Comparison of ENCODE assay signal across 18 mouse cellular contexts in the genomic region with DNA sequence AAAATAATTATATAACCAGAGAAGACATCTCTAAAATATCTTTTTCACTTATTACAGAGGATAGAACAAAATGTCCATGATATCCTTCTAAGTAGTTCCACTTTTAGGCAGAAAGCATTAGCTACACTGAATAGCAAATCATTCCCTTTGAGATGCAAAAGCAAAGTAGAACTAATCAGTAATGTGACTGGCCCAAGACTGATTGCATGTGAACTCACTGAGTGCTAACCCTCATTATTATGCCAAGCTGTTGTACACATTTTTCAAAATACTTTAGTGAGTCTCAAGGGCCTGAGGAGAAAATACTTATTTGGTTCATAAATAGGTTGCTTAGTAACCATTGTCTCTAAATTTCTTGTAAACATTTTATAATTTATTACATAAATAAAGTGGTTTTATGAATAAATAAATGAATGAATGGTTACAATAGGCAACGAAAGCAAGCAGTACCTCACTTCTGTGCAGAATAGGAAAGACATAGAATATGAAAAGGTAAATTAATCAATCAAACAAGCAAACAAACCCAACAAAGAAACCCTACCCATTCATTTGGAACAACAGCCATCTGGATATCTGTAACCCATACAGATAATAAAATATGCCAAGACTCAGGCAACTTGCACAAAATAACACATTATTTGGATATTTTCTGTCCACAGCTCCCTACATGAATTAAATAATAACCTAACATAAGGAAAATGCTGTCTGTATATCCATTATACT.
DNase-seq lines count a peak whose midpoint lies in the region; ATAC-seq and TF ChIP-seq lines count a peak whose summit lies in the region.
"Had no signal": no experiment of that assay in that cellular context is flagged by ENCODE, and none has a peak within 500 bp of the region (broad histone marks: within the 10 kb centered on the region; RNA-seq: fewer than 3 reads in every experiment).

No protein-coding gene starts in this region.

- H3K27ac ChIP-seq in forebrain, embryonic 14.5 days (ENCODE audit: low read depth, low read length) = no peak overlapping the region
- no peak overlapping the region for H3K27ac ChIP-seq in forebrain, embryonic 10.5 days
- H3K27ac ChIP-seq in midbrain, embryonic 12.5 days (replicated peaks) = no peak overlapping the region
- H3K27ac ChIP-seq in midbrain, embryonic 13.5 days = no peak overlapping the region
- no peak overlapping the region for H3K27ac ChIP-seq in neural tube, embryonic 12.5 days
- H3K27ac ChIP-seq in hindbrain, postnatal 0 days = no peak overlapping the region
- H3K27ac ChIP-seq: embryonic facial prominence, embryonic 12.5 days; heart, embryonic 13.5 days; intestine, embryonic 15.5 days had no signal

- no peaks in the 10 kb centered on the region for H3K36me3 ChIP-seq in forebrain, embryonic 14.5 days (ENCODE audit: control insufficient read depth, insufficient read depth, low read length)
- no peaks in the 10 kb centered on the region for H3K36me3 ChIP-seq in forebrain, embryonic 10.5 days (replicated peaks)
- no peaks in the 10 kb centered on the region for H3K36me3 ChIP-seq in midbrain, embryonic 12.5 days
- no peaks in the 10 kb centered on the region for H3K36me3 ChIP-seq in midbrain, embryonic 13.5 days
- no peaks in the 10 kb centered on the region for H3K36me3 ChIP-seq in neural tube, embryonic 12.5 days
- no peaks in the 10 kb centered on the region for H3K36me3 ChIP-seq in hindbrain, postnatal 0 days (ENCODE audit: insufficient read depth, low read length)
- H3K36me3 ChIP-seq: embryonic facial prominence, embryonic 12.5 days; heart, embryonic 13.5 days; intestine, embryonic 15.5 days had no signal

- no peak overlapping the region for H3K4me3 ChIP-seq in forebrain, embryonic 14.5 days (ENCODE audit: low read depth, low read length)
- no peak overlapping the region for H3K4me3 ChIP-seq in forebrain, embryonic 10.5 days
- H3K4me3 ChIP-seq in midbrain, embryonic 12.5 days = no peak overlapping the region
- H3K4me3 ChIP-seq in midbrain, embryonic 13.5 days (replicated peaks) = no peak overlapping the region
- no peak overlapping the region for H3K4me3 ChIP-seq in neural tube, embryonic 12.5 days
- no peak overlapping the region for H3K4me3 ChIP-seq in hindbrain, postnatal 0 days (ENCODE audit: low read length)
- H3K4me3 ChIP-seq: embryonic facial prominence, embryonic 12.5 days; heart, embryonic 13.5 days; intestine, embryonic 15.5 days had no signal

- 47% methylated on average over 1 of the region's 1 CpGs for WGBS in forebrain, embryonic 14.5 days
- WGBS in forebrain, embryonic 10.5 days = 80% methylated on average over 1 of the region's 1 CpGs
- WGBS in midbrain, embryonic 12.5 days = 68% methylated on average over 1 of the region's 1 CpGs
- WGBS in midbrain, embryonic 13.5 days = 57% methylated on average over 1 of the region's 1 CpGs
- WGBS in neural tube, embryonic 12.5 days = 40% methylated on average over 1 of the region's 1 CpGs
- 43% methylated on average over 1 of the region's 1 CpGs for WGBS in hindbrain, postnatal 0 days

- H3K9me3 ChIP-seq in forebrain, embryonic 14.5 days (replicated peaks; ENCODE audit: control insufficient read depth, low read length) = no peaks in the 10 kb centered on the region
- H3K9me3 ChIP-seq in forebrain, embryonic 10.5 days = no peaks in the 10 kb centered on the region
- H3K9me3 ChIP-seq in midbrain, embryonic 12.5 days = no peaks in the 10 kb centered on the region
- H3K9me3 ChIP-seq in midbrain, embryonic 13.5 days = no peaks in the 10 kb centered on the region
- H3K9me3 ChIP-seq in neural tube, embryonic 12.5 days = no peaks in the 10 kb centered on the region
- no peaks in the 10 kb centered on the region for H3K9me3 ChIP-seq in hindbrain, postnatal 0 days (ENCODE audit: low read length)
- H3K9me3 ChIP-seq: embryonic facial prominence, embryonic 12.5 days; heart, embryonic 13.5 days; intestine, embryonic 15.5 days had no signal

- no peak overlapping the region for H3K9ac ChIP-seq in forebrain, embryonic 14.5 days (ENCODE audit: low read length)
- no peak overlapping the region for H3K9ac ChIP-seq in midbrain, embryonic 12.5 days (replicated peaks)
- no peak overlapping the region for H3K9ac ChIP-seq in midbrain, embryonic 13.5 days (replicated peaks)
- no peak overlapping the region for H3K9ac ChIP-seq in neural tube, embryonic 12.5 days
- no peak overlapping the region for H3K9ac ChIP-seq in hindbrain, postnatal 0 days (replicated peaks; ENCODE audit: low read length)
- H3K9ac ChIP-seq: embryonic facial prominence, embryonic 12.5 days; heart, embryonic 13.5 days; intestine, embryonic 15.5 days had no signal

- no peaks in the 10 kb centered on the region for H3K27me3 ChIP-seq in forebrain, embryonic 14.5 days (replicated peaks; ENCODE audit: control insufficient read depth, insufficient read depth, low read length)
- H3K27me3 ChIP-seq in forebrain, embryonic 10.5 days (ENCODE audit: poor library complexity, severe bottlenecking) = no peaks in the 10 kb centered on the region
- no peaks in the 10 kb centered on the region for H3K27me3 ChIP-seq in midbrain, embryonic 12.5 days
- no peaks in the 10 kb centered on the region for H3K27me3 ChIP-seq in midbrain, embryonic 13.5 days
- no peaks in the 10 kb centered on the region for H3K27me3 ChIP-seq in neural tube, embryonic 12.5 days (replicated peaks)
- H3K27me3 ChIP-seq in hindbrain, postnatal 0 days (ENCODE audit: insufficient read depth, low read length) = no peaks in the 10 kb centered on the region
- H3K27me3 ChIP-seq: embryonic facial prominence, embryonic 12.5 days; heart, embryonic 13.5 days; intestine, embryonic 15.5 days had no signal

- H3K4me2 ChIP-seq in forebrain, embryonic 14.5 days (ENCODE audit: low read length) = no peak overlapping the region
- no peak overlapping the region for H3K4me2 ChIP-seq in midbrain, embryonic 12.5 days (replicated peaks)
- H3K4me2 ChIP-seq in midbrain, embryonic 13.5 days (replicated peaks) = no peak overlapping the region
- H3K4me2 ChIP-seq in neural tube, embryonic 12.5 days (replicated peaks) = no peak overlapping the region
- no peak overlapping the region for H3K4me2 ChIP-seq in hindbrain, postnatal 0 days (ENCODE audit: low read depth, low read length)
- H3K4me2 ChIP-seq: embryonic facial prominence, embryonic 12.5 days; heart, embryonic 13.5 days; intestine, embryonic 15.5 days had no signal

- TF ChIP-seq CTCF in hindbrain, postnatal 0 days (IDR thresholded peaks at IDR 0.05; ENCODE audit: low read depth) = no peak

- peak; percentile 76 for ATAC-seq in forebrain, embryonic 14.5 days
- ATAC-seq in midbrain, embryonic 12.5 days (ENCODE audit: low FRiP score, low read depth) = peak; percentile 52; the same call in 1 of the 2 replicates
- no peak for ATAC-seq in midbrain, embryonic 13.5 days
- peak; percentile 72 for ATAC-seq in neural tube, embryonic 12.5 days (ENCODE audit: low FRiP score, low read depth)
- no peak for ATAC-seq in hindbrain, postnatal 0 days
- ATAC-seq: intestine, embryonic 15.5 days had no signal

- peak; percentile 33 for DNase-seq in forebrain, embryonic 14.5 days (ENCODE audit: low spot score)
- DNase-seq in forebrain, embryonic 10.5 days (ENCODE audit: extremely low spot score, low spot score) = no peak
- no peak for DNase-seq in neural tube, embryonic 10.5 days (ENCODE audit: extremely low spot score, low spot score)
- peak; percentile 3 for DNase-seq in hindbrain, postnatal 0 days (ENCODE audit: low spot score)
- DNase-seq in layer of hippocampus, postnatal 14 days (ENCODE audit: low spot score in 2 of 2) = no peak
- DNase-seq: adrenal gland, postnatal 10 days; cerebellum, adult 11-12 months; cerebellum, adult 9-10 months; cerebellum, postnatal 25 days; gastrocnemius, postnatal 36 days; heart, adult 11 months; heart, postnatal 36 days had no signal

- no peaks in the 10 kb centered on the region for H3K4me1 ChIP-seq in forebrain, embryonic 14.5 days (ENCODE audit: control insufficient read depth, insufficient read depth, low read length)
- H3K4me1 ChIP-seq in forebrain, embryonic 10.5 days = no peaks in the 10 kb centered on the region
- no peaks in the 10 kb centered on the region for H3K4me1 ChIP-seq in midbrain, embryonic 12.5 days
- H3K4me1 ChIP-seq in midbrain, embryonic 13.5 days (replicated peaks) = no peaks in the 10 kb centered on the region
- H3K4me1 ChIP-seq in neural tube, embryonic 12.5 days = no peaks in the 10 kb centered on the region
- H3K4me1 ChIP-seq in hindbrain, postnatal 0 days (ENCODE audit: insufficient read depth, low read length) = no peaks in the 10 kb centered on the region
- H3K4me1 ChIP-seq: embryonic facial prominence, embryonic 12.5 days; heart, embryonic 13.5 days; intestine, embryonic 15.5 days had no signal

Comparison
In these comparisons a context has a peak if more than half of its experiments do, and no peak if none do; other contexts are left out.
1. ATAC-seq: peak in forebrain, embryonic 14.5 days (single experiment), midbrain, embryonic 12.5 days (single experiment) and neural tube, embryonic 12.5 days (single experiment); none in midbrain, embryonic 13.5 days (single experiment) and hindbrain, postnatal 0 days (single experiment).
2. DNase-seq: peak in forebrain, embryonic 14.5 days (single experiment) and hindbrain, postnatal 0 days (single experiment); none in forebrain, embryonic 10.5 days (single experiment), neural tube, embryonic 10.5 days (single experiment) and layer of hippocampus, postnatal 14 days (0 of 2).